ENCODE assay signal across 12 mouse cellular contexts in the genomic region with DNA sequence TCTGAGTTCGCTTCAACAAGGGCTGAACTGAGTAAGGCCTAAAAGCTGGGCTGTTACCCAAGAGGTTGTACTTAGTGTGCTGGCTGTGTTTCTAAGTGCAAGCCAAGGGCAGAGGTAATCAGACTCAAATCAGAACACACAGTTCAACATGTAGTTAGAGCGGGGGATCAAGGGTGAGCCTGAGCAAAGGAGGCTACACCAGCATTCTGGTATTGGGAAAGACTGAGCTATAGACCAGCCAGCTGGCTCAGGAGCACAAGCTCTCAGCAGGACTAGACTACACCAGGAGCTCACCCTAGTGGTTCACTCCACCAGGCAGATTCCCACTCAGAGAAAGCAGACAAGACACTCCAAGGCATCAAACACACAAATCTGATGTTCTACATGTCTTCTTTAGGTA. TPM values are rescaled to one million over a fixed set of nuclear protein-coding genes. Genes with fewer than 3 reads are reported as not detected.
DNase-seq lines count a peak whose midpoint lies in the region.
"Had no signal": no experiment of that assay in that cellular context is flagged by ENCODE, and none has a peak within 500 bp of the region (broad histone marks: within the 10 kb centered on the region; RNA-seq: fewer than 3 reads in every experiment).

No protein-coding gene starts in this region.

- intact Hi-C loops in gastrocnemius, postnatal 36 days (cut with DNase I), result no loop called here

- DNase-seq in gastrocnemius, adult 18-20 months (ENCODE audit: low spot score), result peak; percentile 27
- no peak for DNase-seq in gastrocnemius, postnatal 36 days
- DNase-seq in kidney, postnatal 36 days, result peak; percentile 4 to 31
- DNase-seq in kidney, adult 18-20 months, result no peak
- peak; percentile 5 for DNase-seq in NIH3T3 (ENCODE audit: low read depth)
- DNase-seq in fat pad, adult 2 months (ENCODE audit: extremely low read depth, low read depth, low spot score), result peak; percentile 96
- no peak for DNase-seq in embryo, embryonic 11 days
- no peak for DNase-seq in embryo, embryonic 10 days (ENCODE audit: low spot score)
- DNase-seq: cerebellum, adult 11 months; spleen, adult 18-20 months had no signal

RNA-seq across cellular contexts. Expression of a gene that starts 10.4 kb away (rescaled TPM):
- total RNA-seq in gastrocnemius, adult 18-20 months (2021), result under 1 TPM; 0.12 to 0.41 TPM
- 1 to 10 TPM in 1 of 2 experiments, under 1 TPM in 1; 0.54 to 1.6 TPM for total RNA-seq in gastrocnemius, postnatal 36 days (2021)

RNA-seq across cellular contexts. Expression of a gene that starts 10.4 kb away (rescaled TPM):
- total RNA-seq in gastrocnemius, adult 18-20 months (2021), result under 1 TPM; 0.66 to 0.96 TPM
- 1 to 10 TPM in 1 of 2 experiments, under 1 TPM in 1; 0.54 to 1.5 TPM for total RNA-seq in gastrocnemius, postnatal 36 days (2021)

RNA-seq across cellular contexts. Expression of a gene that starts 22.7 kb away (rescaled TPM):
- total RNA-seq in gastrocnemius, adult 18-20 months (2021), result under 1 TPM; 0.46 to 0.59 TPM
- total RNA-seq in gastrocnemius, postnatal 36 days (2021), result under 1 TPM; 0.25 to 0.54 TPM
- total RNA-seq: hematopoietic stem cell, adult 5-6 weeks; layer of hippocampus, postnatal 10 days had no signal

Comparison
In these comparisons a context has a peak if more than half of its experiments do, and no peak if none do; other contexts are left out.
1. DNase-seq: peak in gastrocnemius, adult 18-20 months (single experiment), kidney, postnatal 36 days (2 of 2), NIH3T3 (single experiment) and fat pad, adult 2 months (single experiment); none in gastrocnemius, postnatal 36 days (0 of 2), kidney, adult 18-20 months (single experiment), embryo, embryonic 11 days (single experiment) and embryo, embryonic 10 days (single experiment).